Mouse (Mus musculus): ENCODE measurements around the gene Eif5a. TPM values are rescaled to one million over a fixed set of nuclear protein-coding genes. Genes with fewer than 3 reads are reported as not detected.

The Eif5a gene
- polyA plus RNA-seq, 1 experiment from 2014 or later, result 1,562 TPM

DNA sequence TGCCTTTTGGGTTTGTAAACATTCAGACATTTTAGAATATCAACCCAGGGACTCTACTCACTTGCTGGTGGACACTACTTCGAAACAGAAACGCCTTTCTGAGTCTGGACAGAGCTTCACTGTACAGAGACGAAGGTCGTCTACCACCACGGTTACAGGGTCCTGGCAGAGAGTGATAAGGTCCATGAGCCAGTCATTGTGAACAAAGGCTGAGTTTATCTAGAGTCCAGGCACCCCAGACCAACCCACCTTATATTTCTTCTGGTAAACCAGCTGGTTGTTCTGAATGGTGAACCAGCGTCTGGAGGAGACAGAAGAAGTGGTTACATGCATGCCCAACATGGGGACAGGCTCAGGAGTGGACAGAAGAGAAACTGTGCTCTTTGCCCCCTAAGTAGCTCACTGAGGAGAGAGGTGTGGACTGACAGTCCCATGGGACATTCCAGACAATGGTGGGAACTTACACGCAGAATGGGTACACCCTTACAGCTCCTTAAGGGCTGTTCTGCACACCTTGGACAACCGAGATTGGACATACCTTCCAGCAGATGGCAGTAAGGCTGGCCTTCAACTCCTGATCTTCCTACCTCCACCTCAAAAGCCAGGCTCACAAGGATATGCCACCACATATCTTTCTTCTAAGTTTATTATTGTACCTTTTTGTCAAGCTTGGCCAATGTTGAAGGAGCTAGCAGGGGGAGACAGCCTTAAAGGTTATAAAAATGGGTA lies 34.7 kb downstream of the Eif5a start:
- no peak overlapping the region for H3K4me2 ChIP-seq (replicated peaks)
- no peak overlapping the region for H3K4me3 ChIP-seq
- H3K27ac ChIP-seq, result no peak overlapping the region
- no peak for ATAC-seq (ENCODE audit: low FRiP score, low read depth)
- 69% methylated on average over 8 of the region's 8 CpGs for WGBS
- no peak overlapping the region for H3K9ac ChIP-seq
- H3K4me1 ChIP-seq, result 0 out of 2 replicates have a peak, but pooled peaks cover 1% of the 10 kb centered on the region
- H3K27me3 ChIP-seq, result no peaks in the 10 kb centered on the region
- no peaks in the 10 kb centered on the region for H3K36me3 ChIP-seq
- H3K9me3 ChIP-seq, result no peaks in the 10 kb centered on the region

DNA sequence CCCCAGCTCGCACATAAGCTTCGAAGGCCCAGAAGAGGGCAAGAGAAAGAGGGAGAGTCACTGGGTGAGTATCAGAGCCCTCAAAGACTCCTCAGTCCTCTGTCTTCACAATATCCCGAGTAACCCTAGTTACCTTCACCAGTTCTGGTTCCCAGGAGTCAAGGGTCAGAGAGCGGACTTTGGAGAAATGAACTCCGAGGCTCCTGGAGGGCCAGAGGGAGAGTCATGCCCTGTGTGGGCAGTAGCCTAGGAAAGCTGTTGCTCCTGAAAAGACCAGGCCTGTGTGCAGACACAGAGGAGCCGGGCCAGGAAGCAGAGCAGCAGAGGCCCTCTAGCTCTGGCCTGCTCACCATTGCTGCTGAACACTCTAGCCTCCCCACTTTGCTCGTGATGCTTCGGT lies 37.1 kb downstream of the Eif5a start:
- no peak for ATAC-seq (ENCODE audit: low FRiP score, low read depth)
- 0 out of 2 replicates have a peak overlapping the region, but pooled peaks have one; percentile 9 for H3K4me2 ChIP-seq (replicated peaks)
- no peak overlapping the region for H3K4me3 ChIP-seq
- peaks cover 14% of the 10 kb centered on the region for H3K4me1 ChIP-seq
- 81% methylated on average over 8 of the region's 8 CpGs for WGBS
- no peaks in the 10 kb centered on the region for H3K27me3 ChIP-seq
- no peak overlapping the region for H3K9ac ChIP-seq
- no peaks in the 10 kb centered on the region for H3K36me3 ChIP-seq
- H3K27ac ChIP-seq, result no peak overlapping the region
- H3K9me3 ChIP-seq, result no peaks in the 10 kb centered on the region

- Histone ChIP-seq H3K4me2 (replicated peaks) (no peak overlapping the region), H3K4me1 (peaks cover 18% of the 10 kb centered on the region), H3K4me3 (no peak overlapping the region), H3K27ac (no peak overlapping the region), H3K36me3 (no peaks in the 10 kb centered on the region), H3K9ac (no peak overlapping the region; the same call in 1 of the 2 replicates), H3K27me3 (no peaks in the 10 kb centered on the region), H3K9me3 (no peaks in the 10 kb centered on the region)
- ATAC-seq (ENCODE audit: low FRiP score, low read depth), result no peak
- WGBS, result 76% methylated on average over 9 of the region's 9 CpGs
Observed at GRCm38 (mm10) chr11:69884240-69884639, 37.5 kb downstream of the Eif5a start.

GRCm38 (mm10) chr11:69883527-69884151 lies 38.1 kb downstream of the Eif5a start:
- Histone ChIP-seq H3K9ac (no peak overlapping the region; the same call in 1 of the 2 replicates), H3K4me2 (replicated peaks) (no peak overlapping the region), H3K9me3 (no peaks in the 10 kb centered on the region), H3K4me1 (peaks cover 22% of the 10 kb centered on the region), H3K27me3 (no peaks in the 10 kb centered on the region), H3K36me3 (no peaks in the 10 kb centered on the region), H3K4me3 (no peak overlapping the region), H3K27ac (no peak overlapping the region)
- no peak for ATAC-seq (ENCODE audit: low FRiP score, low read depth)
- WGBS, result 81% methylated on average over 8 of the region's 8 CpGs

DNA sequence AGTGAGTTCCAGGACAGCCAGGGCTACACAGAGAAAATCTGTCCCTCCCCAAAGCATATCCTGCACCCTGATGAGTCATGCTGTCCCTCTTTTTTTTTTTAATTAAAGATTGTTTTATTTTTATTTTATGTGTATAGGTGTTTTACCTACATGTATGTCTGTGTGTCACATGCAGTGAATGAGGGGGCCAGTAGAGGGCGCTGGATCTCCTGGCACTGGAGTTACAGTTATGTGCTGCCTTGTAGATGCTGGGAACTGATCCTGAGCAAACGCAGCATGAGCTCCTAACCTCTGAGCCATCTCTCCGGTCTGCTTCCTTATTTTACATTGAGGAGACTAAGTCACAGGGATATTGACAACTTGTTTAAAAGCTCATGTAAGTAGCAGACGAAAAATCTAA lies 38.7 kb downstream of the Eif5a start:
- no peak overlapping the region for H3K9ac ChIP-seq
- no peak for ATAC-seq (ENCODE audit: low FRiP score, low read depth)
- H3K27ac ChIP-seq, result no peak overlapping the region
- H3K9me3 ChIP-seq, result no peaks in the 10 kb centered on the region
- no peaks in the 10 kb centered on the region for H3K36me3 ChIP-seq
- H3K4me1 ChIP-seq, result peaks cover 27% of the 10 kb centered on the region
- no peaks in the 10 kb centered on the region for H3K27me3 ChIP-seq
- 59% methylated on average over 4 of the region's 4 CpGs for WGBS
- H3K4me3 ChIP-seq, result no peak overlapping the region
- no peak overlapping the region for H3K4me2 ChIP-seq (replicated peaks)

- H3K27ac ChIP-seq, result peak overlapping the region; percentile 88
- H3K4me1 ChIP-seq, result peaks cover 31% of the 10 kb centered on the region
- H3K4me3 ChIP-seq, result peak overlapping the region; percentile 56
- H3K9ac ChIP-seq, result peak overlapping the region; percentile 77
- H3K36me3 ChIP-seq, result no peaks in the 10 kb centered on the region
- H3K27me3 ChIP-seq, result no peaks in the 10 kb centered on the region
- H3K4me2 ChIP-seq (replicated peaks), result peak overlapping the region; percentile 88
- WGBS, result 60% methylated on average over 21 of the region's 21 CpGs
- no peak for ATAC-seq (ENCODE audit: low FRiP score, low read depth)
- H3K9me3 ChIP-seq, result no peaks in the 10 kb centered on the region
Observed at GRCm38 (mm10) chr11:69881787-69882670, 39.7 kb downstream of the Eif5a start.

- peak; percentile 88 for ATAC-seq (ENCODE audit: low FRiP score, low read depth)
Observed at GRCm38 (mm10) chr11:69880853-69881603, 40.7 kb downstream of the Eif5a start, which contains the start of gene Kctd11. Gene Kctd11, minus strand, starts transcription at chr11:69881406.

GRCm38 (mm10) chr11:69880506-69880852 lies 41.3 kb downstream of the Eif5a start:
- under 1% methylated on average over 18 of the region's 18 CpGs for WGBS
- no peaks in the 10 kb centered on the region for H3K27me3 ChIP-seq
- peak overlapping the region; percentile 56 for H3K4me3 ChIP-seq
- ATAC-seq (ENCODE audit: low FRiP score, low read depth), result peak; percentile 42
- H3K4me1 ChIP-seq, result peaks cover 46% of the 10 kb centered on the region
- peak overlapping the region; percentile 88 for H3K4me2 ChIP-seq (replicated peaks)
- H3K27ac ChIP-seq, result peak overlapping the region; percentile 88
- no peaks in the 10 kb centered on the region for H3K9me3 ChIP-seq
- H3K36me3 ChIP-seq, result no peaks in the 10 kb centered on the region
- peak overlapping the region; percentile 77 for H3K9ac ChIP-seq

More at GRCm38 (mm10) chr11:69880853-69881603, 40.7 kb downstream of the Eif5a start, which contains the start of gene Kctd11:
- Histone ChIP-seq H3K9me3 (no peaks in the 10 kb centered on the region), H3K4me1 (peaks cover 41% of the 10 kb centered on the region), H3K9ac (peak within 1 kb of the TSS; percentile 77), H3K27ac (peak within 1 kb of the TSS; percentile 88), H3K4me2 (replicated peaks) (peak within 1 kb of the TSS; percentile 88), H3K4me3 (peak within 1 kb of the TSS; percentile 56), H3K36me3 (no peaks in the 10 kb centered on the region), H3K27me3 (no peaks in the 10 kb centered on the region)
- WGBS, result under 1% methylated on average over 46 of the region's 46 CpGs

GRCm38 (mm10) chr11:69879711-69880110 lies 42.0 kb downstream of the Eif5a start:
- no peaks in the 10 kb centered on the region for H3K27me3 ChIP-seq
- no peaks in the 10 kb centered on the region for H3K36me3 ChIP-seq
- 48% methylated on average over 15 of the region's 15 CpGs for WGBS
- no peaks in the 10 kb centered on the region for H3K9me3 ChIP-seq
- peak overlapping the region; percentile 56 for H3K4me3 ChIP-seq
- no peak overlapping the region for H3K27ac ChIP-seq
- H3K9ac ChIP-seq, result peak overlapping the region; percentile 77
- peak overlapping the region; percentile 88 for H3K4me2 ChIP-seq (replicated peaks)
- peaks cover 46% of the 10 kb centered on the region for H3K4me1 ChIP-seq
- no peak for ATAC-seq (ENCODE audit: low FRiP score, low read depth)

GRCm38 (mm10) chr11:69878952-69879351 lies 42.8 kb downstream of the Eif5a start:
- H3K9me3 ChIP-seq, result no peaks in the 10 kb centered on the region
- no peak overlapping the region for H3K27ac ChIP-seq
- H3K27me3 ChIP-seq, result no peaks in the 10 kb centered on the region
- WGBS, result 89% methylated on average over 6 of the region's 6 CpGs
- peak overlapping the region; percentile 77 for H3K9ac ChIP-seq
- 0 out of 2 replicates have a peak overlapping the region, but pooled peaks have one; percentile 56 for H3K4me3 ChIP-seq
- H3K4me2 ChIP-seq (replicated peaks), result peak overlapping the region; percentile 88
- H3K4me1 ChIP-seq, result peaks cover 46% of the 10 kb centered on the region
- H3K36me3 ChIP-seq, result no peaks in the 10 kb centered on the region
- ATAC-seq (ENCODE audit: low FRiP score, low read depth), result no peak

- Histone ChIP-seq H3K4me2 (replicated peaks) (peak overlapping the region; percentile 88; the same call in 1 of the 2 replicates), H3K9ac (no peak overlapping the region), H3K4me1 (peaks cover 46% of the 10 kb centered on the region), H3K4me3 (no peak overlapping the region), H3K27ac (no peak overlapping the region), H3K36me3 (no peaks in the 10 kb centered on the region), H3K9me3 (no peaks in the 10 kb centered on the region), H3K27me3 (no peaks in the 10 kb centered on the region)
- 82% methylated on average over 3 of the region's 3 CpGs for WGBS
- ATAC-seq (ENCODE audit: low FRiP score, low read depth), result no peak
Observed at GRCm38 (mm10) chr11:69878399-69878798, 43.4 kb downstream of the Eif5a start.

Measured in limb, embryonic 13.5 days (tissue).